Mouse (Mus musculus): Measurements from ENCODE around the gene Nr2f1. TPM values are rescaled to one million over a fixed set of nuclear protein-coding genes. Genes with fewer than 3 reads are reported as not detected.
A peak's percentile ranks its signal among the peaks of the same experiment; 100 is the strongest.

Gene Nr2f1
- polyA plus RNA-seq, 2 experiments: 1.6 to 16.6 TPM

DNA sequence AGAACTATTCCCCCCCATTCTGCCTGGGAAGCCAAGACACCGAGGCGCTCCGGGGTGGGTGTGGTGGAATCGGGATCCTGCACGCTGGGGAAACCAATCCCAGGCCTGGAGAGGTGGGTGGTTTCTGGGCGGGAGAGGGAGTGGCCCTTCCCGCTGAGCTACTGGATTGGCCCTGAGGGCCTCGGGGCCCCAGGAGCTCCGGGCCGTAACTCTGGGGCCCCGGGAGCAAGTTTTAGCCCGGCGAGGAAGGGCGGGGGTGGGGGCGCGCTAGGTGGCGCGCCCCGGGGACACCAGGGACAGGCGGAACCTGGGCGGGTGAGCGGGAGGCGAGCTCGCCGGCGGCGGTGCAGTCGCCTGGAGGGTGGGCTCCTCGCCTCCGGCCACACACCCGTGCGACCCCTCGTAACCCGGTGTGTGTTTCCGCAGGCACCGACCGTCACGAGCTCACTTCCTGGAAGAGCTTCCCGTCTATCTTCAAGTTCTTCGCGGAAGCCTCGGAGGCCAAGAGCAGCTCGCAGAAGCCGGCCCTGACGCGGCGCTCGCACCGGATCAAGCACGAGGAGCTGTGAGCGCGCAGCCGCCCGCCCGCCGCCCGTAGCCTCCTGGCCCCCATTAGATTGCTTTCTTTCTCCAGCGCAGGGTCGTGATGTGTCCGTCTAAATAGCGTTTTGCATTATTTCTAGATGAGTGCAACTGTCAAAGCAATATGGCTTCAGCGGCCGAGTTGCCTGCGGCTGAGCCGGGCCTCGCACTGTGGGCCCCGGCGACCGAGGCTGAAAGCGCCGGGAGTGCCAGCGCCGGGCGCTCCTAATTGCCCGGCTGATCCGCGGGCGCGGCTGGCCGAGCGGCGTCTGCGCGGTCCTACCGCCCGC lies 36.2 kb downstream of the Nr2f1 start:
- peaks cover 52% of the 10 kb centered on the region for H3K27me3 ChIP-seq (ENCODE audit: control insufficient read depth, insufficient read depth, low read length)
- H3K4me1 ChIP-seq (ENCODE audit: control insufficient read depth, insufficient read depth, low read length): no peaks in the 10 kb centered on the region
- H3K27ac ChIP-seq (replicated peaks; ENCODE audit: low read depth, low read length): no peak overlapping the region
- peak overlapping the region; percentile 58 for H3K4me3 ChIP-seq (replicated peaks; ENCODE audit: low read length)
- TF ChIP-seq POLR2A (IDR thresholded peaks at IDR 0.05; ENCODE audit: borderline replicate concordance, extremely low read depth, insufficient read depth, insufficient read length): no peak
- DNase-seq (ENCODE audit: low spot score) (peak; percentile 63), ATAC-seq (ENCODE audit: low FRiP score, low read depth) (peak; percentile 81)
- no peaks in the 10 kb centered on the region for H3K36me3 ChIP-seq (ENCODE audit: control insufficient read depth, insufficient read depth, low read length)
- H3K9me3 ChIP-seq (ENCODE audit: control insufficient read depth, low read length): no peaks in the 10 kb centered on the region
- H3K9ac ChIP-seq (ENCODE audit: low read depth, low read length, severe bottlenecking): peak overlapping the region; percentile 51
- under 1% methylated on average over 67 of the region's 86 CpGs for WGBS
- H3K4me2 ChIP-seq (replicated peaks; ENCODE audit: low read depth, low read length, severe bottlenecking): peak overlapping the region; percentile 99

DNA sequence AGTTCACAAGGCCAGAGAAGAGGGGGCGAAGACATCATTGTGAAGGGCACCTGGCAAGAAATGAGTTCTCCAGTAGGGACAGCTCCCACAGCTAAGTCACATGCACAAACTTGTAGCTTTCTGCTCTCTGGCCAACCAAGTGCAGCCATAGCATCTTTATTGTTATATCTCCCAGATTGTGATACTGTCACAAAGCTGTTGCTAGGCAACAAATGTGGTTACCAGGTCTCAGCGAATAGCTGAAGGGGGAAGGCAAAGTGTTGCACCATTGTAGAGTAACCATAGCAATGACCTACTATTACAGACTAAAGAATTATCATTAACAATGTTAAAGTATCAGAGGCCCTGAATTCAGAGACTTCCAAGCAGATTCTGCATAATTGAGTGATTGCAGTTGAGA lies 37.4 kb downstream of the Nr2f1 start:
- Histone ChIP-seq H3K4me1 (ENCODE audit: control insufficient read depth, insufficient read depth, low read length) (no peaks in the 10 kb centered on the region), H3K36me3 (ENCODE audit: control insufficient read depth, insufficient read depth, low read length) (no peaks in the 10 kb centered on the region), H3K9ac (ENCODE audit: low read depth, low read length, severe bottlenecking) (no peak overlapping the region), H3K4me2 (replicated peaks; ENCODE audit: low read depth, low read length, severe bottlenecking) (no peak overlapping the region), H3K27me3 (ENCODE audit: control insufficient read depth, insufficient read depth, low read length) (peaks cover 40% of the 10 kb centered on the region), H3K9me3 (ENCODE audit: control insufficient read depth, low read length) (no peaks in the 10 kb centered on the region), H3K27ac (replicated peaks; ENCODE audit: low read depth, low read length) (no peak overlapping the region), H3K4me3 (replicated peaks; ENCODE audit: low read length) (no peak overlapping the region)
- DNase-seq (ENCODE audit: low spot score) (no peak), ATAC-seq (ENCODE audit: low FRiP score, low read depth) (no peak)
- 48% methylated on average over 2 of the region's 2 CpGs for WGBS
- TF ChIP-seq POLR2A (IDR thresholded peaks at IDR 0.05; ENCODE audit: borderline replicate concordance, extremely low read depth, insufficient read depth, insufficient read length): no peak

DNA sequence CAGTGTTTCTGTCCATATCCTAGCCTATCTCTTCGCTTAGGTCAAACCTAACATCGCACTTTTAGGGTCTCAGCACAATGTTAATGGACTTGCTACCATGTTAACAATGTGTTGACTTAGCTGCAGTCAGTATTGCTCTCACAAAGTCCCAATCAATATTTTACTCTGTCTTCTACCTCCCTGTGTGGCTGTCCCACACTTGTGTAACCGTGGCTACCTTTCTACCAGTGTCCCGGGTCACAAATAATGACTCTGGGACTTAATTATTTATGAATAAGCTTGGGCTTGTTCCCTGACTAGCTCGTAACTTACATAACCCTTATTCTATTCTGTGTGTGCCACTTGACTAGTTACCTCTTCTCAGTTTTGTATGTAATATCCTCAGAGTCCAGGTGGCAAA lies 42.1 kb downstream of the Nr2f1 start:
- Histone ChIP-seq H3K9me3 (ENCODE audit: control insufficient read depth, low read length) (no peaks in the 10 kb centered on the region), H3K27ac (replicated peaks; ENCODE audit: low read depth, low read length) (no peak overlapping the region), H3K9ac (ENCODE audit: low read depth, low read length, severe bottlenecking) (no peak overlapping the region), H3K4me1 (ENCODE audit: control insufficient read depth, insufficient read depth, low read length) (no peaks in the 10 kb centered on the region), H3K4me2 (replicated peaks; ENCODE audit: low read depth, low read length, severe bottlenecking) (no peak overlapping the region), H3K4me3 (replicated peaks; ENCODE audit: low read length) (no peak overlapping the region), H3K36me3 (ENCODE audit: control insufficient read depth, insufficient read depth, low read length) (no peaks in the 10 kb centered on the region), H3K27me3 (ENCODE audit: control insufficient read depth, insufficient read depth, low read length) (peaks cover 5% of the 10 kb centered on the region)
- WGBS: 81% methylated on average over 5 of the region's 5 CpGs
- no peak for DNase-seq (ENCODE audit: low spot score)
- no peak for TF ChIP-seq POLR2A (IDR thresholded peaks at IDR 0.05; ENCODE audit: borderline replicate concordance, extremely low read depth, insufficient read depth, insufficient read length)
- ATAC-seq (ENCODE audit: low FRiP score, low read depth): no peak

Other genes with a start within 250 kb of the Nr2f1 start
- gene Pou5f2, start 174.9 kb downstream of the Nr2f1 start, polyA plus RNA-seq (2012; rRNA removed): 0.39 and 0.44 TPM in 2 replicates
- gene Pou5f2, start 174.9 kb downstream of the Nr2f1 start, polyA plus RNA-seq (2014; fragmentation: Nextera tagmentation; extraction: Ambion mirVana): 1.5 and 2.1 TPM in 2 replicates